In genomic region chr17:89646000-89646399, GRCm38 (mm10) we compare ENCODE assay signal across 21 mouse cellular contexts.
DNase-seq lines count a peak whose midpoint lies in the region; ATAC-seq lines count a peak whose summit lies in the region.
"Had no signal": no experiment of that assay in that cellular context is flagged by ENCODE, and none has a peak within 500 bp of the region (broad histone marks: within the 10 kb centered on the region; RNA-seq: fewer than 3 reads in every experiment).

No protein-coding gene starts in this region.

- no peaks in the 10 kb centered on the region for H3K27me3 ChIP-seq in intestine, embryonic 16.5 days (replicated peaks; ENCODE audit: control insufficient read depth, insufficient read depth, low read length)
- no peaks in the 10 kb centered on the region for H3K27me3 ChIP-seq in intestine, embryonic 15.5 days (replicated peaks)
- H3K27me3 ChIP-seq in kidney, embryonic 16.5 days (ENCODE audit: insufficient read depth, low read length): no peaks in the 10 kb centered on the region
- H3K27me3 ChIP-seq: embryonic facial prominence, embryonic 13.5 days; forebrain, embryonic 12.5 days; heart, embryonic 13.5 days; hindbrain, embryonic 15.5 days had no signal

- peak; percentile 58 for ATAC-seq in intestine, embryonic 16.5 days
- no peak for ATAC-seq in intestine, embryonic 15.5 days
- no peak for ATAC-seq in kidney, embryonic 16.5 days (ENCODE audit: low FRiP score, low TSS enrichment)
- ATAC-seq: CD4-positive, CD25-positive, alpha-beta regulatory T cell, adult 4 months; forebrain, embryonic 16.5 days had no signal

- no peaks in the 10 kb centered on the region for H3K4me1 ChIP-seq in intestine, embryonic 16.5 days (ENCODE audit: control insufficient read depth, insufficient read depth, low read length)
- H3K4me1 ChIP-seq in intestine, embryonic 15.5 days (replicated peaks): no peaks in the 10 kb centered on the region
- H3K4me1 ChIP-seq in kidney, embryonic 16.5 days (ENCODE audit: insufficient read depth, low read length): no peaks in the 10 kb centered on the region
- H3K4me1 ChIP-seq: embryonic facial prominence, embryonic 13.5 days; forebrain, embryonic 12.5 days; heart, embryonic 13.5 days; hindbrain, embryonic 15.5 days had no signal

- 73% methylated on average over 1 of the region's 1 CpGs for WGBS in intestine, embryonic 16.5 days
- 65% methylated on average over 1 of the region's 1 CpGs for WGBS in intestine, embryonic 15.5 days
- 63% methylated on average over 1 of the region's 1 CpGs for WGBS in kidney, embryonic 16.5 days

- no peaks in the 10 kb centered on the region for H3K9me3 ChIP-seq in intestine, embryonic 16.5 days (ENCODE audit: control insufficient read depth, low read length)
- no peaks in the 10 kb centered on the region for H3K9me3 ChIP-seq in intestine, embryonic 15.5 days
- H3K9me3 ChIP-seq in kidney, embryonic 16.5 days (ENCODE audit: low read length): no peaks in the 10 kb centered on the region
- H3K9me3 ChIP-seq: embryonic facial prominence, embryonic 13.5 days; forebrain, embryonic 12.5 days; G1E; heart, embryonic 13.5 days; hindbrain, embryonic 15.5 days had no signal

- H3K4me3 ChIP-seq in intestine, embryonic 16.5 days (ENCODE audit: low read length): no peak overlapping the region
- no peak overlapping the region for H3K4me3 ChIP-seq in intestine, embryonic 15.5 days (replicated peaks)
- H3K4me3 ChIP-seq in kidney, embryonic 16.5 days (ENCODE audit: low read length): no peak overlapping the region
- H3K4me3 ChIP-seq: embryonic facial prominence, embryonic 13.5 days; forebrain, embryonic 12.5 days; heart, embryonic 13.5 days; hindbrain, embryonic 15.5 days had no signal

- no peak overlapping the region for H3K4me2 ChIP-seq in intestine, embryonic 16.5 days (ENCODE audit: low read depth, low read length)
- no peak overlapping the region for H3K4me2 ChIP-seq in intestine, embryonic 15.5 days (replicated peaks)
- H3K4me2 ChIP-seq in kidney, embryonic 16.5 days (replicated peaks; ENCODE audit: low read depth, low read length): no peak overlapping the region
- H3K4me2 ChIP-seq: embryonic facial prominence, embryonic 13.5 days; forebrain, embryonic 12.5 days; heart, embryonic 13.5 days; hindbrain, embryonic 15.5 days had no signal

- DNase-seq in kidney, adult 8-10 months: peak; percentile 70
- DNase-seq in kidney, postnatal 14 days: peak; percentile 14
- DNase-seq in gastrocnemius, postnatal 4 days (ENCODE audit: low spot score in 2 of 2): no peak
- no peak for DNase-seq in lung, adult 18-20 months
- DNase-seq: adrenal gland, postnatal 14 days; B cell, adult 2 months; cerebellum, adult 11-12 months; cerebellum, adult 9-10 months; cerebellum, postnatal 36 days; gastrocnemius, postnatal 14 days; heart, postnatal 36 days had no signal

- H3K36me3 ChIP-seq in intestine, embryonic 16.5 days (ENCODE audit: control insufficient read depth, insufficient read depth, low read length): no peaks in the 10 kb centered on the region
- no peaks in the 10 kb centered on the region for H3K36me3 ChIP-seq in intestine, embryonic 15.5 days
- no peaks in the 10 kb centered on the region for H3K36me3 ChIP-seq in kidney, embryonic 16.5 days (ENCODE audit: insufficient read depth, low read length)
- H3K36me3 ChIP-seq: embryonic facial prominence, embryonic 13.5 days; forebrain, embryonic 12.5 days; G1E; heart, embryonic 13.5 days; hindbrain, embryonic 15.5 days had no signal

- no peak overlapping the region for H3K27ac ChIP-seq in intestine, embryonic 16.5 days (ENCODE audit: low read length)
- H3K27ac ChIP-seq in intestine, embryonic 15.5 days: no peak overlapping the region
- H3K27ac ChIP-seq in kidney, embryonic 16.5 days (ENCODE audit: low read length): no peak overlapping the region
- H3K27ac ChIP-seq: embryonic facial prominence, embryonic 13.5 days; forebrain, embryonic 12.5 days; heart, embryonic 13.5 days; hindbrain, embryonic 15.5 days had no signal

- no peak overlapping the region for H3K9ac ChIP-seq in intestine, embryonic 16.5 days (ENCODE audit: low read depth, low read length)
- H3K9ac ChIP-seq in intestine, embryonic 15.5 days: no peak overlapping the region
- H3K9ac ChIP-seq in kidney, embryonic 16.5 days (replicated peaks; ENCODE audit: low read length): no peak overlapping the region
- H3K9ac ChIP-seq: embryonic facial prominence, embryonic 13.5 days; forebrain, embryonic 12.5 days; heart, embryonic 13.5 days; hindbrain, embryonic 15.5 days had no signal

Comparison
In these comparisons a context has a peak if more than half of its experiments do, and no peak if none do; other contexts are left out.
1. DNase-seq: peak in kidney, adult 8-10 months (2 of 2) and kidney, postnatal 14 days (single experiment); none in gastrocnemius, postnatal 4 days (0 of 2) and lung, adult 18-20 months (0 of 2).